Mouse (Mus musculus) limb, embryonic 11.5 days (tissue): ENCODE results near the gene Fam50b. TPM values are rescaled to one million over a fixed set of nuclear protein-coding genes. Genes with fewer than 3 reads are reported as not detected.

Experiments used
- ATAC-seq: fragments of 200-750 bp; cut with Nextera tagmentation; 2 replicates; pipeline ENCODE4 v1.8.0; 2017; ENCODE audit warnings: low read depth; ENCODE audit not compliant: insufficient number of reproducible peaks, low FRiP score, low TSS enrichment
- DNase-seq: peaks from one replicate; pipeline ENCODE4 v3.0.0-alpha.2; 2015; ENCODE audit warnings: low spot score
- H3K27ac ChIP-seq: fragments of 300-500 bp; sonication (generic); replicated peaks from 2 replicates; pipeline ENCODE4 v1.5.1; 2014; ENCODE audit warnings: low read depth, mild to moderate bottlenecking, low read length
- H3K27me3 ChIP-seq: fragments of 300-500 bp; sonication (generic); 2 replicates; pipeline ENCODE4 v1.6.1; 2014; ENCODE audit warnings: mild to moderate bottlenecking, low read length, mixed read lengths; ENCODE audit not compliant: control insufficient read depth, insufficient read depth
- H3K36me3 ChIP-seq: fragments of 300-500 bp; sonication (generic); 2 replicates; pipeline ENCODE4 v1.6.1; 2014; ENCODE audit warnings: mild to moderate bottlenecking, low read length, moderate library complexity, mixed read lengths; ENCODE audit not compliant: control insufficient read depth, insufficient read depth
- H3K4me1 ChIP-seq: fragments of 300-500 bp; sonication (generic); 2 replicates; pipeline ENCODE4 v1.6.1; 2014; ENCODE audit warnings: low read length, mixed read lengths; ENCODE audit not compliant: control insufficient read depth, insufficient read depth
- H3K4me2 ChIP-seq: fragments of 300-500 bp; sonication (generic); 2 replicates; pipeline ENCODE4 v1.6.1; 2014; ENCODE audit warnings: low read depth, mild to moderate bottlenecking, moderate library complexity; ENCODE audit not compliant: severe bottlenecking
- H3K4me3 ChIP-seq: fragments of 300-500 bp; sonication (generic); 2 replicates; pipeline ENCODE4 v1.5.1; 2014; ENCODE audit warnings: low read depth, low read length
- H3K9ac ChIP-seq: fragments of 300-500 bp; sonication (generic); 2 replicates; pipeline ENCODE4 v1.6.1; 2014; ENCODE audit warnings: mild to moderate bottlenecking, low read length
- H3K9me3 ChIP-seq: fragments of 300-500 bp; sonication (generic); 2 replicates; pipeline ENCODE4 v1.6.1; 2016; ENCODE audit warnings: low read length; ENCODE audit not compliant: control insufficient read depth
- WGBS: fragments of 180-500 bp; shearing (Covaris S2); extraction: QIAGEN DNeasy Blood & Tissue Kit; methylation state at CpG from one replicate; pipeline ENCODE4 v1.1.7; 2014; 5-methylcytosine and 5-hydroxymethylcytosine counted together
- polyA plus RNA-seq: library from polyadenylated mRNA; unstranded; fragments of >200 nt; fragmentation: Nextera tagmentation; extraction: Ambion mirVana; gene quantifications from 2 replicates; pipeline ENCODE4 v1.2.1, GENCODE M21; 2014

Gene Fam50b
- polyA plus RNA-seq, 1 experiment from 2014 or later, result not detected

GRCm38 (mm10) chr13:34765269-34765668, 30.6 kb downstream of the Fam50b start:
- no peaks in the 10 kb centered on the region for H3K36me3 ChIP-seq
- no peaks in the 10 kb centered on the region for H3K27me3 ChIP-seq
- no peaks in the 10 kb centered on the region for H3K9me3 ChIP-seq
- 83% methylated on average over 5 of the region's 5 CpGs for WGBS
- H3K4me3 ChIP-seq, result no peak overlapping the region
- DNase-seq (no peak), ATAC-seq (no peak)
- H3K9ac ChIP-seq, result no peak overlapping the region
- H3K4me1 ChIP-seq, result no peaks in the 10 kb centered on the region; the same call in 1 of the 2 replicates
- no peak overlapping the region for H3K4me2 ChIP-seq
- no peak overlapping the region for H3K27ac ChIP-seq

GRCm38 (mm10) chr13:34766572-34766971, 31.9 kb downstream of the Fam50b start:
- Histone ChIP-seq H3K9me3 (no peaks in the 10 kb centered on the region), H3K4me1 (no peaks in the 10 kb centered on the region; the same call in 1 of the 2 replicates), H3K9ac (no peak overlapping the region), H3K27ac (no peak overlapping the region), H3K36me3 (no peaks in the 10 kb centered on the region), H3K4me2 (no peak overlapping the region), H3K4me3 (no peak overlapping the region), H3K27me3 (no peaks in the 10 kb centered on the region)
- DNase-seq, result no peak
- WGBS, result 62% methylated on average over 4 of the region's 4 CpGs
- no peak for ATAC-seq

- ATAC-seq, result no peak
- no peak overlapping the region for H3K9ac ChIP-seq
- no peaks in the 10 kb centered on the region for H3K9me3 ChIP-seq
- no peaks in the 10 kb centered on the region for H3K4me1 ChIP-seq
- no peak overlapping the region for H3K4me2 ChIP-seq
- 87% methylated on average over 18 of the region's 18 CpGs for WGBS
- no peaks in the 10 kb centered on the region for H3K27me3 ChIP-seq
- no peaks in the 10 kb centered on the region for H3K36me3 ChIP-seq
- H3K4me3 ChIP-seq, result no peak overlapping the region
- no peak overlapping the region for H3K27ac ChIP-seq
- no peak for DNase-seq
These were observed 33.1 kb downstream of the Fam50b start for GRCm38 (mm10) chr13:34767527-34768292.

GRCm38 (mm10) chr13:34776767-34777166, 42.1 kb downstream of the Fam50b start:
- WGBS, result 72% methylated on average over 3 of the region's 3 CpGs
- Histone ChIP-seq H3K27me3 (no peaks in the 10 kb centered on the region), H3K4me1 (no peaks in the 10 kb centered on the region), H3K4me2 (no peak overlapping the region), H3K9ac (no peak overlapping the region), H3K9me3 (no peaks in the 10 kb centered on the region), H3K36me3 (no peaks in the 10 kb centered on the region), H3K27ac (no peak overlapping the region), H3K4me3 (no peak overlapping the region)
- no peak for DNase-seq
- no peak for ATAC-seq

GRCm38 (mm10) chr13:34780856-34781610, 46.4 kb downstream of the Fam50b start:
- 75% methylated on average over 7 of the region's 7 CpGs for WGBS
- no peak overlapping the region for H3K9ac ChIP-seq
- no peaks in the 10 kb centered on the region for H3K36me3 ChIP-seq
- H3K27ac ChIP-seq, result no peak overlapping the region
- DNase-seq (no peak), ATAC-seq (no peak)
- H3K4me2 ChIP-seq, result no peak overlapping the region
- no peak overlapping the region for H3K4me3 ChIP-seq
- H3K9me3 ChIP-seq, result no peaks in the 10 kb centered on the region
- no peaks in the 10 kb centered on the region for H3K27me3 ChIP-seq
- H3K4me1 ChIP-seq, result no peaks in the 10 kb centered on the region

GRCm38 (mm10) chr13:34781611-34782009, 47.0 kb downstream of the Fam50b start:
- ATAC-seq (no peak), DNase-seq (no peak)
- no peak overlapping the region for H3K4me3 ChIP-seq
- no peaks in the 10 kb centered on the region for H3K9me3 ChIP-seq
- no peak overlapping the region for H3K4me2 ChIP-seq
- no peak overlapping the region for H3K9ac ChIP-seq
- no peaks in the 10 kb centered on the region for H3K27me3 ChIP-seq
- no peaks in the 10 kb centered on the region for H3K4me1 ChIP-seq
- H3K27ac ChIP-seq, result no peak overlapping the region
- WGBS, result 84% methylated on average over 4 of the region's 4 CpGs
- no peaks in the 10 kb centered on the region for H3K36me3 ChIP-seq

GRCm38 (mm10) chr13:34784818-34785217, 50.2 kb downstream of the Fam50b start:
- ATAC-seq (no peak), DNase-seq (no peak)
- no peak overlapping the region for H3K27ac ChIP-seq
- no peaks in the 10 kb centered on the region for H3K27me3 ChIP-seq
- H3K9me3 ChIP-seq, result no peaks in the 10 kb centered on the region
- no peaks in the 10 kb centered on the region for H3K4me1 ChIP-seq
- H3K36me3 ChIP-seq, result no peaks in the 10 kb centered on the region
- no peak overlapping the region for H3K4me2 ChIP-seq
- H3K4me3 ChIP-seq, result no peak overlapping the region
- 85% methylated on average over 8 of the region's 8 CpGs for WGBS
- no peak overlapping the region for H3K9ac ChIP-seq

- H3K4me2 ChIP-seq, result no peak overlapping the region
- DNase-seq, result no peak
- 89% methylated on average over 5 of the region's 5 CpGs for WGBS
- H3K4me3 ChIP-seq, result no peak overlapping the region
- no peaks in the 10 kb centered on the region for H3K4me1 ChIP-seq
- no peak for ATAC-seq
- no peak overlapping the region for H3K9ac ChIP-seq
- H3K27me3 ChIP-seq, result no peaks in the 10 kb centered on the region
- H3K9me3 ChIP-seq, result no peaks in the 10 kb centered on the region
- no peaks in the 10 kb centered on the region for H3K36me3 ChIP-seq
- H3K27ac ChIP-seq, result no peak overlapping the region
These were observed 52.0 kb downstream of the Fam50b start for GRCm38 (mm10) chr13:34786634-34787033.
